Mouse (Mus musculus): ENCODE results near the gene Ccn6.
A peak's percentile ranks its signal among the peaks of the same experiment; 100 is the strongest.
"Not testable (repeated sequence)": the region's sequence is repeated elsewhere in the genome, so short reads cannot be mapped to it uniquely, and the experiment has no call there.

Ccn6 gene

GRCm38 (mm10) chr10:39163694-39164093, at the start of gene Ccn6:
Gene Ccn6 (minus strand): TSS chr10:39163794.
- ATAC-seq (ENCODE audit: low TSS enrichment), result no peak

- ATAC-seq (ENCODE audit: low TSS enrichment), result no peak
These were observed 46.4 kb upstream of the Ccn6 start for GRCm38 (mm10) chr10:39210031-39210430.

- ATAC-seq (ENCODE audit: low TSS enrichment), result peak; percentile 59
These were observed 45.8 kb upstream of the Ccn6 start for GRCm38 (mm10) chr10:39209161-39210025.

GRCm38 (mm10) chr10:39208712-39209111, 45.1 kb upstream of the Ccn6 start:
- no peak for ATAC-seq (ENCODE audit: low TSS enrichment)

GRCm38 (mm10) chr10:39207310-39207855, 43.8 kb upstream of the Ccn6 start:
- ATAC-seq (ENCODE audit: low TSS enrichment), result no peak

GRCm38 (mm10) chr10:39202490-39202889, 38.9 kb upstream of the Ccn6 start:
- no peak for ATAC-seq (ENCODE audit: low TSS enrichment)

GRCm38 (mm10) chr10:39198216-39198615, 34.6 kb upstream of the Ccn6 start:
- ATAC-seq (ENCODE audit: low TSS enrichment), result not testable (repeated sequence)

GRCm38 (mm10) chr10:39192673-39193072, 29.1 kb upstream of the Ccn6 start:
- no peak for ATAC-seq (ENCODE audit: low TSS enrichment)

GRCm38 (mm10) chr10:39185545-39185906, 21.9 kb upstream of the Ccn6 start:
- no peak for ATAC-seq (ENCODE audit: low TSS enrichment)

- ATAC-seq (ENCODE audit: low TSS enrichment), result peak; percentile 96
These were observed 21.4 kb upstream of the Ccn6 start for GRCm38 (mm10) chr10:39184864-39185544.

GRCm38 (mm10) chr10:39176981-39177380, 13.4 kb upstream of the Ccn6 start:
- no peak for ATAC-seq (ENCODE audit: low TSS enrichment)

GRCm38 (mm10) chr10:39173077-39173476, 9.5 kb upstream of the Ccn6 start:
- no peak for ATAC-seq (ENCODE audit: low TSS enrichment)

GRCm38 (mm10) chr10:39172540-39172931, 8.9 kb upstream of the Ccn6 start:
- ATAC-seq (ENCODE audit: low TSS enrichment), result no peak

GRCm38 (mm10) chr10:39171603-39172539, 8.3 kb upstream of the Ccn6 start:
- peak; percentile 70 for ATAC-seq (ENCODE audit: low TSS enrichment)

GRCm38 (mm10) chr10:39171134-39171533, 7.5 kb upstream of the Ccn6 start:
- ATAC-seq (ENCODE audit: low TSS enrichment), result peak; percentile 85

- ATAC-seq (ENCODE audit: low TSS enrichment), result no peak
These were observed 7.1 kb upstream of the Ccn6 start for GRCm38 (mm10) chr10:39170706-39171105.

- 0 out of 2 replicates have a peak, but pooled peaks have one; percentile 18 for ATAC-seq (ENCODE audit: low TSS enrichment)
These were observed 6.6 kb upstream of the Ccn6 start for GRCm38 (mm10) chr10:39170181-39170580.

GRCm38 (mm10) chr10:39169642-39170041, 6.0 kb upstream of the Ccn6 start:
- ATAC-seq (ENCODE audit: low TSS enrichment), result no peak

- ATAC-seq (ENCODE audit: low TSS enrichment), result no peak
These were observed 4.0 kb upstream of the Ccn6 start for GRCm38 (mm10) chr10:39167611-39168010.

- peak; percentile 83 for ATAC-seq (ENCODE audit: low TSS enrichment)
These were observed 2.1 kb upstream of the Ccn6 start for GRCm38 (mm10) chr10:39165632-39166115.

- ATAC-seq (ENCODE audit: low TSS enrichment), result no peak
These were observed 719 bp downstream of the Ccn6 start for GRCm38 (mm10) chr10:39162666-39163484.

Measured in frontal cortex, adult (tissue).